Mouse (Mus musculus): ENCODE results near the gene Sept6.

GRCm38 (mm10) chrX:36987851-36988250 lies 3.7 kb downstream of the Sept6 start:
- TF ChIP-seq CTCF (IDR thresholded peaks at IDR 0.05) (no peak), EP300 (IDR thresholded peaks at IDR 0.05) (no peak)
